ENCODE assay signal across 9 mouse cellular contexts in the genomic region with DNA sequence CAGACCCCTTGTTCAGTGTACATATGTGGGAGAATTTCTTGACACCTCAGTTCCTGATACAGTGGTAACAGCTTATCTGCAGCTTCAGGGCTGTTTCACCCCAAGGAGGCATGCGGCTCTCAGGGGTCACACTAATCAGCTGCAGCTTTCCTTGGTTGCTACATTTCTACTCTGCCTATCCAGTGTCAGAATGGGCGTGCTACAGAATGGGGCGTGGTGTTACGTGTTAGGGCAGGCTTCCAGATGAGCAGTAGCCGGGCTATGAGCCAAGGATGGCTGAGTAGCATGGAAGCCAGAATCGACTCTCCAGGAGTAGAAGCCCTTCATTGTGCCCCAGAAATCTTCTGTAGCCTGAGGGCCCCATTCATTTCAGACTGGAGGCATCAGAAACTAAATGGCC. TPM values are rescaled to one million over a fixed set of nuclear protein-coding genes. Genes with fewer than 3 reads are reported as not detected.
DNase-seq lines count a peak whose midpoint lies in the region; ATAC-seq lines count a peak whose summit lies in the region.
"Had no signal": no experiment of that assay in that cellular context is flagged by ENCODE, and none has a peak within 500 bp of the region (broad histone marks: within the 10 kb centered on the region; RNA-seq: fewer than 3 reads in every experiment).

No protein-coding gene starts in this region.

- H3K4me3 ChIP-seq in hindbrain, embryonic 13.5 days = no peak overlapping the region
- no peak overlapping the region for H3K4me3 ChIP-seq in hindbrain, embryonic 11.5 days (ENCODE audit: low read depth, low read length)
- no peak overlapping the region for H3K4me3 ChIP-seq in heart, embryonic 16.5 days (ENCODE audit: low read length)
- H3K4me3 ChIP-seq in neural tube, embryonic 15.5 days (replicated peaks) = no peak overlapping the region
- H3K4me3 ChIP-seq: liver, embryonic 15.5 days had no signal

- H3K4me1 ChIP-seq in hindbrain, embryonic 13.5 days (replicated peaks) = peaks cover 10% of the 10 kb centered on the region
- no peaks in the 10 kb centered on the region for H3K4me1 ChIP-seq in hindbrain, embryonic 11.5 days (replicated peaks; ENCODE audit: control insufficient read depth, insufficient read depth, low read length)
- 0 out of 2 replicates have a peak, but pooled peaks cover 6% of the 10 kb centered on the region for H3K4me1 ChIP-seq in heart, embryonic 16.5 days (ENCODE audit: control insufficient read depth, insufficient read depth, low read length)
- H3K4me1 ChIP-seq in neural tube, embryonic 15.5 days = peaks cover 10% of the 10 kb centered on the region; the same call in 1 of the 2 replicates
- H3K4me1 ChIP-seq: liver, embryonic 15.5 days had no signal

- H3K27ac ChIP-seq in hindbrain, embryonic 13.5 days = no peak overlapping the region
- no peak overlapping the region for H3K27ac ChIP-seq in hindbrain, embryonic 11.5 days (ENCODE audit: low read depth, low read length)
- H3K27ac ChIP-seq in heart, embryonic 16.5 days (ENCODE audit: low read length) = no peak overlapping the region
- peak overlapping the region; percentile 37; the same call in 1 of the 2 replicates for H3K27ac ChIP-seq in neural tube, embryonic 15.5 days (replicated peaks)
- H3K27ac ChIP-seq: liver, embryonic 15.5 days had no signal

- no peak for DNase-seq in hindbrain, embryonic 11.5 days (ENCODE audit: low spot score)
- peak; percentile 13 for DNase-seq in right cerebral cortex, postnatal 4 days
- no peak for DNase-seq in right cerebral cortex, adult 18-20 months
- DNase-seq in cerebellum, adult 9-10 months = no peak
- DNase-seq in spleen, postnatal 4 days (ENCODE audit: low spot score in 2 of 2) = no peak

- 56% methylated on average over 6 of the region's 6 CpGs for WGBS in hindbrain, embryonic 13.5 days
- 83% methylated on average over 6 of the region's 6 CpGs for WGBS in hindbrain, embryonic 11.5 days
- whole genome bisulfite sequencing in heart, embryonic 16.5 days = 30% methylated on average over 6 of the region's 6 CpGs
- 43% methylated on average over 6 of the region's 6 CpGs for WGBS in neural tube, embryonic 15.5 days

- no peak overlapping the region for H3K9ac ChIP-seq in hindbrain, embryonic 13.5 days
- no peak overlapping the region for H3K9ac ChIP-seq in hindbrain, embryonic 11.5 days (ENCODE audit: low read depth, low read length)
- no peak overlapping the region for H3K9ac ChIP-seq in heart, embryonic 16.5 days (ENCODE audit: low read length)
- H3K9ac ChIP-seq in neural tube, embryonic 15.5 days (replicated peaks) = no peak overlapping the region
- H3K9ac ChIP-seq: liver, embryonic 15.5 days had no signal

- peak; percentile 63; the same call in 1 of the 2 replicates for ATAC-seq in hindbrain, embryonic 13.5 days (ENCODE audit: low FRiP score)
- no peak for ATAC-seq in hindbrain, embryonic 11.5 days (ENCODE audit: low FRiP score)
- ATAC-seq in heart, embryonic 16.5 days (replicated peaks; ENCODE audit: extremely low read depth, insufficient read depth, low FRiP score) = peak; percentile 66
- peak; percentile 47; the same call in 1 of the 2 replicates for ATAC-seq in neural tube, embryonic 15.5 days (ENCODE audit: low FRiP score)

- no peaks in the 10 kb centered on the region for H3K9me3 ChIP-seq in hindbrain, embryonic 13.5 days
- no peaks in the 10 kb centered on the region for H3K9me3 ChIP-seq in hindbrain, embryonic 11.5 days (ENCODE audit: control insufficient read depth, low read length)
- no peaks in the 10 kb centered on the region for H3K9me3 ChIP-seq in heart, embryonic 16.5 days (replicated peaks; ENCODE audit: control insufficient read depth, low read length)
- H3K9me3 ChIP-seq in neural tube, embryonic 15.5 days (replicated peaks) = no peaks in the 10 kb centered on the region
- H3K9me3 ChIP-seq: liver, embryonic 15.5 days had no signal

- no peaks in the 10 kb centered on the region for H3K27me3 ChIP-seq in hindbrain, embryonic 13.5 days
- no peaks in the 10 kb centered on the region for H3K27me3 ChIP-seq in hindbrain, embryonic 11.5 days (ENCODE audit: control insufficient read depth, insufficient read depth, low read length)
- H3K27me3 ChIP-seq in heart, embryonic 16.5 days (ENCODE audit: control insufficient read depth, insufficient read depth, low read length) = no peaks in the 10 kb centered on the region
- H3K27me3 ChIP-seq in neural tube, embryonic 15.5 days (replicated peaks) = no peaks in the 10 kb centered on the region
- H3K27me3 ChIP-seq: liver, embryonic 15.5 days had no signal

- no peaks in the 10 kb centered on the region for H3K36me3 ChIP-seq in hindbrain, embryonic 13.5 days
- H3K36me3 ChIP-seq in hindbrain, embryonic 11.5 days (ENCODE audit: control insufficient read depth, insufficient read depth, low read length) = no peaks in the 10 kb centered on the region
- no peaks in the 10 kb centered on the region for H3K36me3 ChIP-seq in heart, embryonic 16.5 days (ENCODE audit: control insufficient read depth, insufficient read depth)
- H3K36me3 ChIP-seq in neural tube, embryonic 15.5 days = no peaks in the 10 kb centered on the region
- H3K36me3 ChIP-seq: liver, embryonic 15.5 days had no signal

- no peak overlapping the region for H3K4me2 ChIP-seq in hindbrain, embryonic 13.5 days
- H3K4me2 ChIP-seq in hindbrain, embryonic 11.5 days (replicated peaks; ENCODE audit: low read depth, low read length) = no peak overlapping the region
- no peak overlapping the region for H3K4me2 ChIP-seq in heart, embryonic 16.5 days (ENCODE audit: low read depth, low read length)
- no peak overlapping the region for H3K4me2 ChIP-seq in neural tube, embryonic 15.5 days
- H3K4me2 ChIP-seq: liver, embryonic 15.5 days had no signal

RNA-seq across cellular contexts. Expression of a gene that starts 32.8 kb away (rescaled TPM):
- 8.1 and 10.2 TPM in 2 replicates for polyA plus RNA-seq in hindbrain, embryonic 13.5 days (2015; fragmentation: Nextera tagmentation; extraction: Ambion mirVana)
- polyA plus RNA-seq in hindbrain, embryonic 11.5 days (2014; fragmentation: Nextera tagmentation; extraction: Ambion mirVana) = 49.7 and 57.5 TPM in 2 replicates
- polyA plus RNA-seq in heart, embryonic 16.5 days (2015; fragmentation: Nextera tagmentation; extraction: Ambion mirVana) = 25.1 TPM in 2 replicates
- 3.9 and 11.6 TPM in 2 replicates for polyA plus RNA-seq in neural tube, embryonic 15.5 days (2015; fragmentation: Nextera tagmentation; extraction: Ambion mirVana)
